Mouse (Mus musculus): Measurements from ENCODE around the gene Rbfox1.
A peak's percentile ranks its signal among the peaks of the same experiment; 100 is the strongest.

Rbfox1 gene

DNA sequence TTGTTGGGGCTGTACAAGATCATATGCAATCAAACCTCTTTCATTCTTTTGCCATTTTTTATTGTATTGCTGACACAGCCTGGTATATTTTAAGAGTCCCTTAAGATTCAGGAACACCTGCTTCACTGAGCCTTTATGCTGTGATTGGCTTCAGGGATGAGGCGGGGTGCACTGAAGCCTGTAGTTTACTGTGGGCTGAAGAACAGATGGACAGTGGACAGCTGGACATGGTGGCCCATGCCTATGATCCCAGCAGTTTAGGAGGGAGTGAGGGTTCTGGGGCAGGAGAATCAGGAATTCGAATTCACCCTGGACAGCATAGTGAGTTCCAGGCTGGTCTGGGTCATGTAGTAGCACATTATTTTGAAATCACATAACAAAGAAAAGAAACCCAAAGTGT is 1198.8 kb downstream of the Rbfox1 start:
- DNase-seq (ENCODE audit: low spot score), result no peak

DNA sequence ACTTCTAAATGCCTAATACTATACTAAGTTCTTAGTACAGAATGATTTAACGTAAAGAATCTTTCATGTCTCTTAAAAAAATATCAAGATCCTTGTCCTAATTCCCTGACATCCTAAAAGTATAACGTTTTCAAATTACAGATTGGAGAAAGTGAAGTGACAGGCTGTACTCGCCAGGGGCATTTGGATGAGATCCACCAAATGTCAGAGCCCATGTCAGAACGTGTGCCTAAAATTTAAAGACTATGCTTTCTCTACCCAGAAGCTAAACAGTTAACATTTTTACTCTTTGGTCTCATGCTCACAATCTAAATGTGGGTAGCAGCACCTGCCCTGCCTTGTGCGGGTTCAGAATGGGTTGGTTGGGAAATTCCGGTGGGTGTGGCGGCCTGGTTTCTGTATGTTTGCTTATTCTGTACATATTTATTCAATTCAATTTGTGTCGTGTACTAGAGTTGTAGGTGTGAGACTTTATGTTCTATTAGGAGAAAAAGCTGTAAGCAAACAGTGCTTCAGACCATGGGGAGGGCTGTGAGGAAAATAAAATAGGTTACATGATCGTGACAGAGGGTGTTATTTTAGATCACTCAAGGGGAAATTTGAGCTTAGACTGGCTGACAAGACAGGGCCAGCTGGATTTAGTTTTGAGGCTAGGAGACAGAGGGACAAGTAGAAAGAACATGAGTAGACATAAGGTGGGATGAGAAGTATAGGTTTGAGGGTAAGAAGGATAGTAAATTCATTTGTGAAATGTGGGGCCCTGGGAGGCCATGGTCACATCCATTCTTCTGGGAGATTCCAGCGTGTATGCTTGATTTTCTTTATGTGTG is 1203.7 kb downstream of the Rbfox1 start:
- no peak for DNase-seq (ENCODE audit: low spot score)

DNA sequence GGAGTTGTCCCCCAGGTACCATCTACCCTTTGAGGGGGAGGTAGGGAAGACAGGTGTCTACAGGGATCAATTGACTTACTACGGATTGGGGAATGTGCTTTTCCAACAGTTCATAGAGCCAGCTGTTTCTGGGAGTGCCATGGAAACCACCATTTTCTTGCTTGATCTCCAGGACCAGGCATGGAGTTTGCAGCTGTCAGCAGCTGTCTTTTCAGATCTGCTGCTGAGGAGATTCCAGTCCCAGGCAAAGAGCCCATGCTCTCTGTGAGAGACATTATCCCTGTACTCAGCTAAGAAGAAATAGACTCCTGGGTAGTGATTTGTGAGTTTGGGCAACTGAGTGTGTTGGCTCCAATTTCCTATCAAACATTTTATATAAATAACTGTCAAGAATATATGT is 1204.3 kb downstream of the Rbfox1 start:
- DNase-seq (ENCODE audit: low spot score), result no peak

DNA sequence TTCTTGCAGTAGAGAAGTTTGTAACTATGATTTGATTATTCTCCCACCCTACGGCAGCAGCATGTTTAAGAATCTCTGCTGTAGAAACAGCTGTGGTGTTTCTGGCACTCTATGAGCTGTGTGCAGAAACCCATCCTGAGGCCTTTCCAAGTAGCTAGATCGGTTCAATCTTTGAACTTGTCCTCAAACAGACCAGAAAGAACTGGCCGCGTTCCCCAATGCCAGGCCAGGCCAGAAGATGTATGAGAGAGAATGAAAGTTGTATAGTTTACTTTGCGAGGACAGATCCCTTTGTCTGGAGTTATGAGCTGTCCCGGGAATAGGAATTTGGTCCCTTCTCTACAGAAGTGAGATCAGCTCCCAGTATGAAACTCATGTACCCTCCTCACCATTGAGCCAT is 1205.0 kb downstream of the Rbfox1 start:
- DNase-seq (ENCODE audit: low spot score), result no peak

DNA sequence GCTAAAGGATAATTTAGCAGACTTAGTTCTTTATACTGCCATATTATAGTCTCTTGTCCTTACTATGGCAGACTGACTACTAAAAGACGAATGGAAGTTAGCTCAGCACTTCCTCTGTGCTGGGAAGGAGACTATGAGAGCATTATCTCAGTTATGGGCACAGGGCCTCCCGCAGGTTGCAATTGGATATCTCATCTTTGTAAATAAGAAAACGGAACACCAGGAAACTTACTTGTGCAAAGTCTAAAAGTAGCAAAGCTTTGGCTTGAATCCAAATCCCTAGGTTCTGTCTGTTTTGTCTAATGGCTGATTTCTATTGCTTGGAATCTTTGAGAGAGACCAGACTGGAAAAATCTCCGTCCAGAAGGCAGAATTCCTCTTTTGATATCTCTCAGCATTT is 1207.7 kb downstream of the Rbfox1 start:
- no peak for DNase-seq (ENCODE audit: low spot score)

DNA sequence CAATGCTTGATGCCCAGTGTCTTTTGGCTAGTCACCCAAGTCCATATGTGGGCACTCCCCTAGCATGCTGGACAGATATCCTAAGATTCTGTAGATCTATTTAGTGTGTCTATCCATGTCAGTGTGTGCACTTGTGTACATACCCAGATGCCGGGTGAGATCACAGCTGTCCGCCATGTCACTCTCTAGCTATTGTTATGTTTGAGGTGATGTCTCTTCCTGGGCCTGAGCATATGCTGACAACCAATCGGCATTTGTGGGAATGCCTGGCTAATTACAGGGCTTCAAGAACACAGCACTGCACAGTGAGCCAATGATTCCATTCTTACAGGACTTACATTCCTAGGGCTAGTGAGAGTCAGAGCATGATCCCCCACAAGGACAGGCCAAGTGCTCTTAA is 1208.5 kb downstream of the Rbfox1 start:
- no peak for DNase-seq (ENCODE audit: low spot score)

DNA sequence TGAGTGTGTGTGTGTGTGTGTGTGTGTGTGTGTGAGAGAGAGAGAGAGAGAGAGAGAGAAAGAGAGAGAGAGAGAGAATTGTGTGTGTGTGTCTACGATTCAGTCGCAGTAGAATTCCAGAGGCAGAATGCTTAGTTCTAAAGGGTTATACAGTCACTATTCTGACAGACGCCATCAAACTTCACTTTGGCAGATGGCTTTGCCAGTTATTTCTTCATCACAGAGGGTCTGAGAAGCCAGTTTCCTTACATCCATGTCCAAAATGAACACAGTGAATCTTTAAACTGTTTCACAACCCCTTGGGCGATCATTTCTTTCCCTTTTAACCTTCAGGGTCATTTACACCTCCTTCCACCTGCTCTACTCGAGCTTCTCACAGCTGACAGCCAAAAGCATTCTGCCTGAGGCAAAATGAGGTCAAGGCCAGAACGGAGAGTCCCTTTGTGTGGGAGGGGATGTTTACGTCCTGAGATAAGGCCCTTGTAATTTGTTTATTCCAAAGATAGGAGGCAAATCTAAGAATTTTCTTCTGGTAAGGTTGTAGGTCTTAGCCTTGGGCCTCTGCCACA is 1209.1 kb downstream of the Rbfox1 start:
- DNase-seq (ENCODE audit: low spot score), result no peak

DNA sequence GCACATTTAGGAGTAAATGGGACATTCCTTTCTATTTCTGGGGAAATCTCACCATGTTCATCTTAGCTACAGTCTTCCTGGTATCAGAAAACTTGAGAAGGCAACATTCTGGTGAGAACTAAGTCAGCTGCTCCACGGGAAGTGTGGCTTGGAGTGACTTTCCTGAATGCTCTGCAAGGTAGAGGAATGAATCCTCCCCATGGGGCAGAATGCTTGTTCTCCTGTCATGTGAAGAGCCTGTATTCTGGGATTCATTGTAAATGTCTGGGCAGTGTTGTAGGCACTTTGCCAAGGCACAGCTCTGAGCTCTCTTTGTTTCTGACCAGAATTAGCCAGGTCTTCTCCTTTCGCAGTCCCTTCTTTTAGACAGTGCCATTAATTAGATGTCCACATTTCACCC is 1211.9 kb downstream of the Rbfox1 start:
- DNase-seq (ENCODE audit: low spot score), result no peak

DNA sequence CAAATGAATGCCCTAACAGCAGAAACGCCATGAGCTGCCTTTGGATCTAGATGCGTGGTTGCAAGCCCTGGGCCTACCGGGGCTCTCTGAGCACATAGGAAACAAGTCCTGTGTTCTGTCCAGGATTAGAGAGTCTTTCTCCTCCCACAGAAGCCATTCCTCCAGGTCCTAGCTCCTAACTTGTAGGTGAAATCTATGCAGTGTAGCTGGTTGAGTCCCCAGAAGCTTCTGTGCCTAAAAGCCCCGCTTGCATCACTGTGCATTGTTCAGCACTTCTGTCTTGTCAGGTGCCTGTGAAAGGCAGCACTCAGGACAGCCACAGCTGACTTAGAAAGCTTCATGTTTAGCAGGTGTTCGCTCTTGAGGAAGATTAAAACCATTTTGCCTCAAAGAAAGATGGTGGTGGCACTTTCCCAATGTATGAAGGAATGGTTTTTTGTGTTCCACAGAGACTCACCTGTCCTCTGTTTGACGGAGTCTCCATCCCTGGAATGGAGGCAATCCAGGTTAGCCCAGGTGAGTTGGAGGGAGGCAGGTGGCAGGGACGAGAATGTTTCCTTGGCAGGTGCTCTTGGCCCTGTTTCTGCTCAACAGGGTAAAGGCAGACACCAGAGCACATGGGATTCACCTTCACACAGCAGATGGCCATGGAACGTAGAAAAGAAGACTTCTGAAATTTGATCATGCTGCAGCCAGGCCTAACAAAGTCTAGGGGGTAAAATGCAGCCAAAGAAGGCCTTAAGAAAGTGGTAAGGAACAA is 1213.0 kb downstream of the Rbfox1 start:
- DNase-seq (ENCODE audit: low spot score), result no peak

DNA sequence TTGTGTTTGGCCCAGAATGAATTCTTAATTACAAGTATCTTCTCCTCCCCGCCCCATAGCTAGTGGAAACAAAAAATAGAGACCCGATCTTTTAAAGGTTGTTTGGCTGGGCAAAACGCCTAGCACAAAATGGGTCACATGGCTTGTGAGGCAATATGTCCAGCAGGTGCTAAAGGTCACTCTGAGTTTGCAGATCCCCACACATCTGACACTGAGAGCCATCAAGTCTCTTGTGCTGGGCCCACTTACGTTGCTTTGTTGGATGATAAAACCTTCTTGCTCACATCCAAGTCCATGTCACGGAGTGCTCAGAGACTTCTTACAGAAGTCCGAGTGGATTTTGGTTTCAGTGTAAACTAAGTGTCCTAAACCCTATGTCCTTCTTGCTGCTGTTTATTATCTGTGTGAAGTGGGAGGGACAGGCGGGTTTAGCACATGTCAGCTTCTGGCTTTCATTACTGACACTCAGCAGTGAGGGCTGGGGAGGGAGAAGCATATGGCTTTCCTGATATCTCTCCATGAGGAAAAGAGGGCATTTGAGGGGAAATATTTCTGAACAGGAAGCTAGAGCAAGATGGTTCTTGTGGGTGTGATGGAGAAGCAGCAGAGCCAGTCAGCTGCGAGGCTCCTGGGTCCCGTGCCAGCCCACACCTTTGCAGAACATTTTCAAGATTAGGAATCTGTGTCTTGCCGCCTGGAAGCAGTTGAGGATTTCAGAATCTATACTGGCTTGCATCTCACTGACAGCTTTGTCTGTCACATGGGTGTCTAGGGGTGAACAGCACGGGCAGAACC is 1214.5 kb downstream of the Rbfox1 start:
- DNase-seq (ENCODE audit: low spot score), result no peak

DNA sequence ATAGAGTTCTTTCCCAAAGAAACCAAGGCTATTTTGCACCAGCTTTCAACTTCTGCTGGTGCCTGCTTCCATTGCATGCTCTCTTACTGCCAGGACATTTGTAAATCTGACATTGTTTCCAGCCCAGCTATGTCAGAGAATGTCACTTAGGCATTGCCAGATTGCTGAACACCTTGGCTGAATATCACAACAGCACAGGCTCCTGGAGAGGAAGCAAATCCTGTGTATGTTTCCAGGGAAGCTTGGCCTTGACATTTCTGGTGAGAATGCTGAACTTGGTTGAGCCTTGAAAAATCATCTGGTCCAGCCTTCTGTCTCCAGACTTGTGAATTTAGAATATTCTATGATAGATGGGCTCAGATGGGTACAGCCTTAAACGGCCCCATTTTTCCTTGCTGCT is 1217.3 kb downstream of the Rbfox1 start:
- DNase-seq (ENCODE audit: low spot score), result no peak

DNA sequence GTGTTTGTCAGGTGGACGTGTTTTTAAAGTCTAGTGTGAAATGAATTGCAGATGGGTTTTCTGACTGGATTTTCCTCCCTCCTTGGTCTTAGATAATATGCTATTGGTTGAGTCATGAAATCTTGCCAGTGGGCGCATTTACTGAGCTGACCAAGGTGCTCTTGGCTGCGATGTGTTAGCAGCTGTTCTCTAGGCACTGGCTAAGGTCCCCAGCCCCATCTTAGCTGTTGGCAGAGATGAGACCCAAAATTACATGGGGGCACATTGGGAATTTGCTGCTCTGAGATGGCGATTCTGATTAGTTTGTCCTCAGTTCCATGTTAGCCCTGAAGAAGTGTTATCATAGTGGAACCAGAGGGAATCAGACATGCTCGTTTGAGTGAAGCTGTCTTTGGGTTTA is 1218.1 kb downstream of the Rbfox1 start:
- DNase-seq (ENCODE audit: low spot score), result no peak

DNA sequence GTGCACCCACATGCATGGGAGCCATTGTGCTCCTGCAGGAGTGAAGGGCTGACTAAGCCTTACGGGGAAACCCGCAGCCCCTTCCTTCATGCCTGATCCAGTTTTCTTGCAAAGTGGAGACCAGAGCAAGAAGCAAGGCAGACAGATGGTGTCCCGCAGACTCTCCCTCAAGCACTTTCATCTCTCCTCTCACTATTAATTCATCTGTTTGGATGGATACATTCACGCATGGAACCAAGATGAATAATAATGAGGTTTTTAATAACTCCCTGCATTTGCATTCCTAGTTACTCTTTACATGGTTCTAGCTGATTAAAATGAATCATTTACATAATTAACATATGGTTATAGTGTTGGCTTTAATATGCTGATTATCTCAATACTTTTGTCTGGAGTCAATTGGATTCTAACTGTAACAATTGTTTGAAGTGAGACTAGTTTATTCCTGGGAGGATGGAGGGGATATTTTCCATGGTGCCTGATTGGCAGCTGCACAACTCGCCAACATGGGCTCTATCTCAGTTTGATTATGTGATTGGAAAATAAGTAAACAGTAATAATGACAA is 1221.4 kb downstream of the Rbfox1 start:
- DNase-seq (ENCODE audit: low spot score), result no peak

DNA sequence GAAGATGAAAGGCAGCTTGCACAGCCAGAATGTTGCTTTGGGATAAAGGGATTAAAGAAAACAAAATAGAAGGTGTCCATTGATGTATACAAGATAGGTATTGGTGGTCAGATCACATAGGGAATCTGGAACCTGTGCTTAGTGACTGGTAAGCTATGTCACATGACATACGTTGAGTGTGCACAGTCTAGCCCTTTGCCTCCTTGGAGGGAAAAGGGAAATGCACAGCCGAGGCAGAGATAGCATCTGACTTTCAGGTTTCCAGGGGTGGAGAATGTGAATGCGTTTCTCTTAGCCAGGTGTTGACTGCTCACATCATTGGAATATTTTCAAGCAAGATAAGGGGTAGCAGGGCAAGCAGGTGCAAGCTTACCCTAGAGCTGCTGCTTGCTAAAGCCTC is 1230.8 kb downstream of the Rbfox1 start:
- DNase-seq (ENCODE audit: low spot score), result no peak

DNA sequence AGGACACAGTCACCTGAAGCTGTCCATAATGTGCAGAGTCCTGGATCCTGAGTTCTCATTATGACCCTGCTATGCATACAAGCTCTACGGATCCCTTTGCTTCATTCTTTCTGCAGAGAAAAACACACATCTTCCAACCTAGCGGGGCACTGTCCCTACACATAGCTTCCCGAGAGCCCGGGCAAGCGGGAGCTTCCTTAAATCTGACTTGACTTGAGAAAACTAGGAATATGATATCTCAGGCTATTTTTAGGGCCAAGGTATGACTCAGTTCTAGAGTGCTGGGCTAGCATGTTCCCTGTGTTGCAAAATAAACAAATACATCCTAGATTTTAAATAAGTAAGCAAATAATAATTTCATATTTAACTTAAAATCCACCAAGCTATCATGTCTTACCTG is 1244.4 kb downstream of the Rbfox1 start:
- DNase-seq (ENCODE audit: low spot score), result no peak

DNA sequence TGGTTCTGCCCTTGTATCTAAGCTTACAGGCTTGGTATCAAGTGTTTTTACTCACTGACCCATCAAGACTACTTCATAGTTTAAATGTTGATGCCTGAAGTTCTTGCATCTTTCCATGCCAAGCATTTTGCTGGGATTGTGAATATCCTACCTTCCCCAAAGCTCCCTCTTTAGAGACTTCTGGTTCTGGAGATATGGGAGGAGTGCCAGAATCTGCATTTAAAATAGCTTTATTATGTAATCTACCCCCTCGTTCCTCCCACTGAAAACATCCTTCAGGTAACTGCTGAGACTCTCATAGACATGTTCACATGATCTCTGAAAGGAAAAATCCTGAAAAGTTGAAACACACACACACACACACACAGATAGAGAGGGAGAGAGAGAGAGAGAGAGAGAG is 1247.3 kb downstream of the Rbfox1 start:
- DNase-seq (ENCODE audit: low spot score), result no peak

DNA sequence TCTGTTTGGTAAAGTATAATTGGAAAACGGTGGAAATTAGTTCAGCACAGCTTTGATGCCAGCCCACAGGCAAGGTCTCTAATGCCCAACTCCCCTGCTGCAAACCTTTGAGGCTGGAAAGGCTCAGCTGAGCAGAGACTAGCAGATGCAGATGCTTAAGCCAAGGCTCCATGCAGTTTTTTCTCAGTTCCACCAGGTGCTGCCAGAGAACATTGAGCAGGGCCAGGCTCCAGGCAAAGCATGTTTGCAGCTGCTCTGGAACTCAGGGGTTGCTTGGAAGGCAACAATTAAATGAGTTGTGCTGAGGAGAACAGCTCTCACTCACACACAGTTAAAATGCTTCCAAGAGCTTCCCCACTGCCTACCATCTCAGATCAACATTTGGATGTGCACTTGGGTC is 1251.8 kb downstream of the Rbfox1 start:
- peak; percentile 49 for DNase-seq (ENCODE audit: low spot score)

DNA sequence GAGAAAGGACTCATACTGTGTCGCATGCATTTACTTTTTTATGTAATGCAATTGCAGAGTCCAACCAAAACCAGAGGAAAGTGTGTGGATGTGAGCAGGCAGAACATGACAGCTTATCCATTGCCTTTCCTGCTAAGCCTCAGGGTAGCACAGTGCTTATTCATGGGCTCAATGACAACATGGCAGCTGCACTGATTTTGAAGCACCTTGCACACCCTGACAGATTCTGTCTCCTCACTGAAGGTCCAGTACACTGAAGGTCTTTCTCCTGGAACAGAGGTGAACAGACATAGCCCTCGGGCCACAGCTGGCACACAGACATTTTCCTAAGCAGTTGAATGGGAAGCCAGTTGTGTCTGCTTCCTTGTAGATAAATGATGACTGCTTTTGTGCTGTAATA is 1254.3 kb downstream of the Rbfox1 start:
- no peak for DNase-seq (ENCODE audit: low spot score)

DNA sequence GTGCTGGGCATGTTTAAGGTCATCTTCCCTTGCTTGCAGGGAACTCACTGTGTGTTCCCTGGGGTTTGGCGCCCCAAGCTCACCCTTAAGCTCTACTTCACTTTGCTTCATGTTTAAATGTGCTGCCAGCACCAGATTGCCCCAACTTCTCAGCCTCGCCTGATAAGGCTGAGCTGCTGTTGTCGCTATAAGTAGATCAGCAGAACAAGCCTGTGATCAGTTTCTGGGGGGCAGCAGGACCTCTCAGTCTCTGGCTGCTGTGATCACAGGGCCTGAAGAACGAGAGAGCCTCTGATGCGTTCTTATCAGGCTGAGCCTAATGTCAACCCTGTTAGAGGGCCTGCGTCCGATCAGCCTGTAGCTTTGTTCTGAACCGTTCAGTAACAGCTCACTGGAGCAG is 1255.8 kb downstream of the Rbfox1 start:
- DNase-seq (ENCODE audit: low spot score), result no peak

DNA sequence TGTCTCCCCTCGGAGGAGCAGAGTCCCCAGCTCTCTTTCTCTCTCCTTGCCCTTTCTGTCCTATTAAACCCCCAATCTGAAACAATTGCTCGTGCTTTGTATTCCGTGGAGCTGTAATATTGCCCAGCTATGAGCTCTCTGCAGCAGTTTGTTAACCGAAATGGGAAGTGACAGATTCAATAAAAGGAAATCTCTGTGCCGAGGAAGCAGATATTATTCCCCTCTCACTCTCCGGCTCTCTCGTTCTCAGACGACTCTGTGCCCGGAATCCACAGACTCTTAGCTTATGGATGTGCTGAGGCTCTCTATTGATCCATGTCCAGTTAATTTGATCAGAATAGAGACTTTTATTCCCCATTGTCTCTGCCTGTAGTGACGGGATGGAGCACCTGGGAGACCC is 1260.3 kb downstream of the Rbfox1 start:
- DNase-seq (ENCODE audit: low spot score), result no peak

DNA sequence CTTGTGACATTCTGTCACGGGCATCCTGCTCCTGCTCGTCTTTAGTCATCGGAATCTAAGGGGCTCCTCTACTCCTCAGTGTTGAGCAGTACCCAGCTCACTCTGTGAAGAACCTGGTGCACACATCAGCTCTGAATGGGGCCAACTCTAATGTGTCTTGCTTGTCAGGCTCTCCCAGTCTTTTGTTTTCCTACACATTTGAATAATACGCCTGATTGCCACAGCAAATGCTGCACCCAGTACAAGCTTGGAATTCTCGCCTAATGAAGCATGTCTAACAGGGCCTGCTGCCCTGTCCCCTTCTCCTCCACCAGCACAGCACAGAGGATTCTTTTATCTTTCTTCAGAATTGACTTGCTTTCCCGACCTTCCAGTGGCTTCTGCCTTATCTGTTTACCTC is 1261.3 kb downstream of the Rbfox1 start:
- DNase-seq (ENCODE audit: low spot score), result no peak

DNA sequence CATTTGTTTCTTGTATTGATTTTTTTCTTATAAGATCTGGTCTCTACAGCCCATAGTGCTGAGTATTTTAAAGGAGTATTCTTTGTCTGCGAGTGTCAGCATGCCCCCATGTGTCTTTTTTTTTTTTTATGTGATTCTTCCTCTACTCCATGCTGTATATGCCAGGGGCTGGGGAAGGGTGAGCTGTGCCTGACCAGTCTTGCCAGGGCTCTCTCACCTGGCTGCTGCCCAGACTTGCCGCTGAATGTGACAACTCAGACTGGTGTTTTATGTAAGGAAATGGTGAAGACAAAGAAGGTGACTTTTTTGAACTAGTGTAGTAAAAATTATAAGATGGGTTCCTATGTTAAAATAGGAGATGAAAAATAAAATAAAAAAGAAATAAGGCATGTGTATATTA is 1262.7 kb downstream of the Rbfox1 start:
- no peak for DNase-seq (ENCODE audit: low spot score)
